Mouse (Mus musculus) liver, embryonic 13.5 days (tissue): ENCODE measurements around the gene Dnm1. TPM values are rescaled to one million over a fixed set of nuclear protein-coding genes. Genes with fewer than 3 reads are reported as not detected.

Source experiments
- ATAC-seq: fragments of 200-750 bp; cut with Nextera tagmentation; 2 replicates; pipeline ENCODE4 v1.8.0; 2017; ENCODE audit warnings: low read depth, mild to moderate bottlenecking, moderate number of reproducible peaks, moderate library complexity
- DNase-seq: peaks from one replicate; pipeline ENCODE4 v3.0.0; 2022
- H3K27ac ChIP-seq: fragments of 300-500 bp; sonication (generic); 2 replicates; pipeline ENCODE4 v1.5.1; 2015; ENCODE audit warnings: moderate library complexity, mild to moderate bottlenecking, inconsistent platforms
- H3K27me3 ChIP-seq: fragments of 300-500 bp; sonication (generic); 2 replicates; pipeline ENCODE4 v1.6.1; 2015; ENCODE audit warnings: mild to moderate bottlenecking, inconsistent platforms
- H3K36me3 ChIP-seq: fragments of 300-500 bp; sonication (generic); 2 replicates; pipeline ENCODE4 v1.6.1; 2015; ENCODE audit warnings: mild to moderate bottlenecking, inconsistent platforms
- H3K4me1 ChIP-seq: fragments of 300-500 bp; sonication (generic); replicated peaks from 2 replicates; pipeline ENCODE4 v1.6.1; 2015; ENCODE audit warnings: inconsistent platforms
- H3K4me2 ChIP-seq: fragments of 300-500 bp; sonication (generic); 2 replicates; pipeline ENCODE4 v1.6.1; 2015; ENCODE audit warnings: inconsistent platforms, mild to moderate bottlenecking, moderate library complexity
- H3K4me3 ChIP-seq: fragments of 300-500 bp; sonication (generic); replicated peaks from 2 replicates; pipeline ENCODE4 v1.5.1; 2015; ENCODE audit warnings: mild to moderate bottlenecking, inconsistent platforms
- H3K9ac ChIP-seq: fragments of 300-500 bp; sonication (generic); 2 replicates; pipeline ENCODE4 v1.6.1; 2015; ENCODE audit warnings: mild to moderate bottlenecking, inconsistent platforms
- H3K9me3 ChIP-seq: fragments of 300-500 bp; sonication (generic); replicated peaks from 2 replicates; pipeline ENCODE4 v1.6.1; 2016; ENCODE audit warnings: inconsistent platforms
- WGBS: fragments of 180-500 bp; shearing (Covaris S2); methylation state at CpG from one replicate; pipeline ENCODE4 v1.1.7; 2015; ENCODE audit not compliant: insufficient replicate concordance; 5-methylcytosine and 5-hydroxymethylcytosine counted together
- polyA plus RNA-seq: library from polyadenylated mRNA; unstranded; fragments of >200 nt; fragmentation: Nextera tagmentation; extraction: Ambion mirVana; gene quantifications from 2 replicates; pipeline ENCODE4 v1.2.1, GENCODE M21; 2015

Gene Dnm1
- polyA plus RNA-seq, 1 experiment from 2014 or later: 0.65 TPM

GRCm38 (mm10) chr2:32318709-32319585 lies 34.2 kb downstream of the Dnm1 start:
- Histone ChIP-seq H3K9ac (no peak overlapping the region), H3K4me1 (peaks cover 6% of the 10 kb centered on the region; the same call in 1 of the 2 replicates), H3K9me3 (no peaks in the 10 kb centered on the region), H3K27ac (no peak overlapping the region), H3K27me3 (peaks cover 69% of the 10 kb centered on the region), H3K4me2 (peak overlapping the region; percentile 26; the same call in 1 of the 2 replicates), H3K4me3 (peak overlapping the region; percentile 29), H3K36me3 (no peaks in the 10 kb centered on the region)
- no peak for DNase-seq
- 63% methylated on average over 14 of the region's 14 CpGs for WGBS
- no peak for ATAC-seq

GRCm38 (mm10) chr2:32317791-32318417 lies 35.2 kb downstream of the Dnm1 start:
- H3K4me1 ChIP-seq: peaks cover 6% of the 10 kb centered on the region; the same call in 1 of the 2 replicates
- ATAC-seq (0 out of 2 replicates have a peak, but pooled peaks have one; percentile 50), DNase-seq (no peak)
- WGBS: 18% methylated on average over 19 of the region's 19 CpGs
- H3K9me3 ChIP-seq: no peaks in the 10 kb centered on the region
- no peaks in the 10 kb centered on the region for H3K36me3 ChIP-seq
- peaks cover 76% of the 10 kb centered on the region for H3K27me3 ChIP-seq
- H3K4me3 ChIP-seq: peak overlapping the region; percentile 29; the same call in 1 of the 2 replicates
- no peak overlapping the region for H3K27ac ChIP-seq
- H3K4me2 ChIP-seq: peak overlapping the region; percentile 26
- no peak overlapping the region for H3K9ac ChIP-seq

- Histone ChIP-seq H3K4me2 (no peak overlapping the region), H3K36me3 (no peaks in the 10 kb centered on the region), H3K9ac (no peak overlapping the region), H3K9me3 (no peaks in the 10 kb centered on the region), H3K4me1 (peaks cover 12% of the 10 kb centered on the region), H3K27ac (peak overlapping the region; percentile 9; the same call in 1 of the 2 replicates), H3K4me3 (no peak overlapping the region), H3K27me3 (peaks cover 83% of the 10 kb centered on the region)
- WGBS: 63% methylated on average over 20 of the region's 20 CpGs
- no peak for ATAC-seq
- no peak for DNase-seq
These were observed 36.1 kb downstream of the Dnm1 start for GRCm38 (mm10) chr2:32316887-32317656.

- no peak for ATAC-seq
These were observed 37.4 kb downstream of the Dnm1 start for GRCm38 (mm10) chr2:32315751-32316150.

GRCm38 (mm10) chr2:32314831-32315230 lies 38.3 kb downstream of the Dnm1 start:
- Histone ChIP-seq H3K27me3 (peaks cover 92% of the 10 kb centered on the region), H3K4me3 (no peak overlapping the region), H3K9ac (no peak overlapping the region), H3K9me3 (no peaks in the 10 kb centered on the region), H3K4me2 (no peak overlapping the region), H3K4me1 (peaks cover 25% of the 10 kb centered on the region), H3K27ac (no peak overlapping the region), H3K36me3 (no peaks in the 10 kb centered on the region)
- no peak for DNase-seq
- ATAC-seq: no peak
- 84% methylated on average over 14 of the region's 14 CpGs for whole genome bisulfite sequencing

More at GRCm38 (mm10) chr2:32315751-32316150, 37.4 kb downstream of the Dnm1 start:
- Histone ChIP-seq H3K9ac (no peak overlapping the region), H3K9me3 (no peaks in the 10 kb centered on the region), H3K4me3 (no peak overlapping the region), H3K4me1 (peaks cover 22% of the 10 kb centered on the region), H3K27ac (0 out of 2 replicates have a peak overlapping the region, but pooled peaks have one; percentile 29), H3K4me2 (no peak overlapping the region), H3K27me3 (peaks cover 92% of the 10 kb centered on the region), H3K36me3 (no peaks in the 10 kb centered on the region)
- no peak for DNase-seq
- WGBS: 31% methylated on average over 8 of the region's 8 CpGs

- Histone ChIP-seq H3K27me3 (peaks cover 71% of the 10 kb centered on the region), H3K4me2 (peak overlapping the region; percentile 96), H3K9me3 (no peaks in the 10 kb centered on the region), H3K27ac (no peak overlapping the region), H3K9ac (peak overlapping the region; percentile 69), H3K4me1 (peaks cover 19% of the 10 kb centered on the region), H3K36me3 (peaks cover 4% of the 10 kb centered on the region), H3K4me3 (peak overlapping the region; percentile 64)
- DNase-seq: peak; percentile 70
- peak; percentile 83 for ATAC-seq
- 1% methylated on average over 52 of the region's 56 CpGs for WGBS
These were observed 40.7 kb downstream of the Dnm1 start for GRCm38 (mm10) chr2:32312318-32312964.

GRCm38 (mm10) chr2:32311443-32312317 lies 41.5 kb downstream of the Dnm1 start:
- Histone ChIP-seq H3K27ac (no peak overlapping the region), H3K27me3 (peaks cover 63% of the 10 kb centered on the region)
- 11% methylated on average over 39 of the region's 42 CpGs for whole genome bisulfite sequencing

GRCm38 (mm10) chr2:32310096-32310845 lies 42.9 kb downstream of the Dnm1 start:
- 72% methylated on average over 18 of the region's 18 CpGs for WGBS
- no peak for ATAC-seq
- peaks cover 26% of the 10 kb centered on the region for H3K36me3 ChIP-seq
- no peak overlapping the region for H3K4me2 ChIP-seq
- peaks cover 19% of the 10 kb centered on the region for H3K4me1 ChIP-seq
- no peak overlapping the region for H3K4me3 ChIP-seq
- H3K27me3 ChIP-seq: peaks cover 51% of the 10 kb centered on the region
- no peak overlapping the region for H3K9ac ChIP-seq
- no peaks in the 10 kb centered on the region for H3K9me3 ChIP-seq
- no peak overlapping the region; the same call in 1 of the 2 replicates for H3K27ac ChIP-seq
- DNase-seq: no peak

More at GRCm38 (mm10) chr2:32311443-32312317, 41.5 kb downstream of the Dnm1 start:
- Histone ChIP-seq H3K36me3 (peaks cover 12% of the 10 kb centered on the region), H3K9me3 (no peaks in the 10 kb centered on the region), H3K4me1 (peaks cover 19% of the 10 kb centered on the region), H3K9ac (peak overlapping the region; percentile 69), H3K4me3 (peak overlapping the region; percentile 64), H3K4me2 (peak overlapping the region; percentile 96)
- ATAC-seq (no peak), DNase-seq (no peak)

GRCm38 (mm10) chr2:32308870-32309568 lies 44.1 kb downstream of the Dnm1 start:
- DNase-seq (no peak), ATAC-seq (no peak)
- no peak overlapping the region for H3K9ac ChIP-seq
- WGBS: 83% methylated on average over 16 of the region's 16 CpGs
- peaks cover 19% of the 10 kb centered on the region for H3K4me1 ChIP-seq
- H3K4me3 ChIP-seq: no peak overlapping the region
- H3K27ac ChIP-seq: no peak overlapping the region
- no peaks in the 10 kb centered on the region for H3K9me3 ChIP-seq
- peaks cover 42% of the 10 kb centered on the region for H3K27me3 ChIP-seq
- peaks cover 39% of the 10 kb centered on the region for H3K36me3 ChIP-seq
- H3K4me2 ChIP-seq: no peak overlapping the region
